Mouse (Mus musculus) kidney, postnatal 0 days (tissue): Measurements from ENCODE around the gene Cbx4. TPM values are rescaled to one million over a fixed set of nuclear protein-coding genes. Genes with fewer than 3 reads are reported as not detected.

Experiments used
- ATAC-seq: fragments of 200-750 bp; cut with Nextera tagmentation; replicated peaks from 2 replicates; pipeline ENCODE4 v1.8.0; 2017; ENCODE audit warnings: low read depth, moderate number of reproducible peaks, moderate TSS enrichment, moderate library complexity; ENCODE audit not compliant: low FRiP score
- DNase-seq: peaks from one replicate; pipeline ENCODE4 v3.0.0-alpha.2; 2016; ENCODE audit warnings: low spot score
- H3K27ac ChIP-seq: fragments of 300-500 bp; sonication (generic); 2 replicates; pipeline ENCODE4 v1.5.1; 2014; ENCODE audit warnings: mild to moderate bottlenecking
- H3K27me3 ChIP-seq: fragments of 300-500 bp; sonication (generic); 2 replicates; pipeline ENCODE4 v1.6.1; 2014; ENCODE audit warnings: low read length, mixed read lengths; ENCODE audit not compliant: insufficient read depth
- H3K36me3 ChIP-seq: fragments of 300-500 bp; sonication (generic); 2 replicates; pipeline ENCODE4 v1.6.1; 2014; ENCODE audit warnings: low read length, mixed read lengths; ENCODE audit not compliant: insufficient read depth
- H3K4me1 ChIP-seq: fragments of 300-500 bp; sonication (generic); replicated peaks from 2 replicates; pipeline ENCODE4 v1.6.1; 2014; ENCODE audit warnings: antibody characterized with exemption, low read length, mixed read lengths; ENCODE audit not compliant: insufficient read depth
- H3K4me2 ChIP-seq: fragments of 300-500 bp; sonication (generic); 2 replicates; pipeline ENCODE4 v1.6.1; 2014; ENCODE audit warnings: mild to moderate bottlenecking, low read length, moderate library complexity, mixed read lengths
- H3K4me3 ChIP-seq: fragments of 300-500 bp; sonication (generic); replicated peaks from 2 replicates; pipeline ENCODE4 v1.5.1; 2014; ENCODE audit warnings: low read depth, low read length
- H3K9ac ChIP-seq: fragments of 300-500 bp; sonication (generic); 2 replicates; pipeline ENCODE4 v1.6.1; 2014; ENCODE audit warnings: low read depth, low read length
- H3K9me3 ChIP-seq: fragments of 300-500 bp; sonication (generic); replicated peaks from 2 replicates; pipeline ENCODE4 v1.6.1; 2016; ENCODE audit warnings: low read length, inconsistent platforms, mixed read lengths
- CTCF ChIP-seq: IDR thresholded peaks from 2 replicates; pipeline ENCODE4 v1.5.1; 2016; ENCODE audit warnings: antibody characterized with exemption, low read depth, mild to moderate bottlenecking, moderate library complexity
- WGBS: fragments of 180-500 bp; shearing (Covaris S2); extraction: QIAGEN DNeasy Blood & Tissue Kit; methylation state at CpG from one replicate; pipeline ENCODE4 v1.1.7; 2014; 5-methylcytosine and 5-hydroxymethylcytosine counted together
- polyA plus RNA-seq: library from polyadenylated mRNA; unstranded; fragments of >200 nt; fragmentation: Nextera tagmentation; extraction: Ambion mirVana; gene quantifications from 2 replicates; pipeline ENCODE4 v1.2.1, GENCODE M21; 2015

Gene Cbx4
- polyA plus RNA-seq, 1 experiment from 2014 or later = 9.7 TPM

GRCm38 (mm10) chr11:119087301-119088082 lies 1.5 kb upstream of the Cbx4 start:
- peaks cover 31% of the 10 kb centered on the region for H3K27me3 ChIP-seq
- H3K9ac ChIP-seq = no peak overlapping the region
- DNase-seq = no peak
- H3K4me1 ChIP-seq = peaks cover 51% of the 10 kb centered on the region
- no peak overlapping the region for H3K4me3 ChIP-seq
- peak overlapping the region; percentile 24; the same call in 1 of the 2 replicates for H3K4me2 ChIP-seq
- no peaks in the 10 kb centered on the region for H3K9me3 ChIP-seq
- no peak for ATAC-seq
- H3K36me3 ChIP-seq = no peaks in the 10 kb centered on the region
- no peak overlapping the region for H3K27ac ChIP-seq
- 7% methylated on average over 35 of the region's 35 CpGs for WGBS
- peak; percentile 48 for TF ChIP-seq CTCF

GRCm38 (mm10) chr11:119085279-119086062 lies 550 bp downstream of the Cbx4 start:
- Histone ChIP-seq H3K27ac (peak overlapping the region; percentile 98), H3K36me3 (peaks cover 18% of the 10 kb centered on the region), H3K4me2 (peak overlapping the region; percentile 78), H3K9ac (peak overlapping the region; percentile 85), H3K4me3 (peak overlapping the region; percentile 88), H3K4me1 (peaks cover 53% of the 10 kb centered on the region), H3K27me3 (peaks cover 31% of the 10 kb centered on the region), H3K9me3 (no peaks in the 10 kb centered on the region)
- DNase-seq (peak; percentile 88), ATAC-seq (peak; percentile 40)
- TF ChIP-seq CTCF = peak; percentile 22; the same call in 1 of the 2 replicates
- WGBS = under 1% methylated on average over 55 of the region's 66 CpGs

- Histone ChIP-seq H3K4me1 (peaks cover 47% of the 10 kb centered on the region), H3K9ac (peak overlapping the region; percentile 85), H3K36me3 (peaks cover 19% of the 10 kb centered on the region), H3K27me3 (peaks cover 24% of the 10 kb centered on the region), H3K4me2 (peak overlapping the region; percentile 78), H3K4me3 (peak overlapping the region; percentile 88), H3K27ac (peak overlapping the region; percentile 98), H3K9me3 (no peaks in the 10 kb centered on the region)
- 3% methylated on average over 18 of the region's 18 CpGs for WGBS
- no peak for ATAC-seq
- DNase-seq = peak; percentile 59
- no peak for TF ChIP-seq CTCF
Measured at GRCm38 (mm10) chr11:119084446-119085278, 1.4 kb downstream of the Cbx4 start.

GRCm38 (mm10) chr11:119083724-119084445 lies 2.1 kb downstream of the Cbx4 start:
- H3K9ac ChIP-seq = peak overlapping the region; percentile 85
- peak; percentile 53 for DNase-seq
- peaks cover 52% of the 10 kb centered on the region for H3K4me1 ChIP-seq
- WGBS = 6% methylated on average over 28 of the region's 28 CpGs
- peak overlapping the region; percentile 78 for H3K4me2 ChIP-seq
- peak overlapping the region; percentile 98 for H3K27ac ChIP-seq
- H3K27me3 ChIP-seq = peaks cover 20% of the 10 kb centered on the region
- TF ChIP-seq CTCF = peak; percentile 29; the same call in 1 of the 2 replicates
- H3K4me3 ChIP-seq = peak overlapping the region; percentile 88
- H3K9me3 ChIP-seq = no peaks in the 10 kb centered on the region
- ATAC-seq = no peak
- peaks cover 19% of the 10 kb centered on the region for H3K36me3 ChIP-seq

- no peak for TF ChIP-seq CTCF
- peak overlapping the region; percentile 78 for H3K4me2 ChIP-seq
- H3K36me3 ChIP-seq = peaks cover 19% of the 10 kb centered on the region
- no peaks in the 10 kb centered on the region for H3K9me3 ChIP-seq
- no peak overlapping the region for H3K27ac ChIP-seq
- ATAC-seq (no peak), DNase-seq (no peak)
- peak overlapping the region; percentile 88 for H3K4me3 ChIP-seq
- H3K27me3 ChIP-seq = peaks cover 10% of the 10 kb centered on the region
- 29% methylated on average over 20 of the region's 20 CpGs for WGBS
- no peak overlapping the region for H3K9ac ChIP-seq
- H3K4me1 ChIP-seq = peaks cover 62% of the 10 kb centered on the region
Measured at GRCm38 (mm10) chr11:119082638-119083599, 3.1 kb downstream of the Cbx4 start.
